Mouse (Mus musculus): Measurements from ENCODE around the gene Slc25a19.

Gene Slc25a19

DNA sequence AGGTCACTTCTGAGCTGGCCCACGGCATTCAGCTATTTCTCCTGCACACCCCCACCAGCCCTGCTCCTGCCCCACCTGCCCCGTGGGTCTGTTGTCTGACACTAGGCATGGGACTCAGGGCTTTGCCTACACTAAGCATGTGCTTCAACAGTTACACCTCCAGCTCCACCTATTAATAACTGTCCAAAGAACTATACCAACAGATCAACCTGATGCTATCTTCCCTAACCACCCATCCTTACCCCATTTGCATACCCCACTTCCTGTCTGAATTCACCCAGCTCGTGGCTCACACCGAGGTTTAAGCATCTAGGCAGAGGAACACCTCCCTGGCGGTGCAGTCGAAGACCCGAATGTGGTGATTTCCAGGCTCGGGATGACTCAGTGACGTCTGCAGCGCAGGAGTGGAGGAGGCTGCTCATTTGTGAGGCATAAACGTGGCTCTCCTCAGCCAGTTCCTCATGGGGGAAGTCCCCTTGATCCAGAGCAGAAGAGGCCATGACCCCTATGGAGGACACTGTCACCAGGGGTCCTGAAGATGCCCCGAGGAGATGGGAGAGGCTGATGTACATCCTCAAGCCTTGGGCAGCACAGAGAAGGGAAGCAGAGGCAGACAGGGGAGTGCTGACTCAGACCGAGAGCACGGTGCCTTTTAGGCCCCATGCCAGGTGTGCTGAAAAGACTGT lies 13.0 kb upstream of the Slc25a19 start:
- DNase-seq, result no peak

DNA sequence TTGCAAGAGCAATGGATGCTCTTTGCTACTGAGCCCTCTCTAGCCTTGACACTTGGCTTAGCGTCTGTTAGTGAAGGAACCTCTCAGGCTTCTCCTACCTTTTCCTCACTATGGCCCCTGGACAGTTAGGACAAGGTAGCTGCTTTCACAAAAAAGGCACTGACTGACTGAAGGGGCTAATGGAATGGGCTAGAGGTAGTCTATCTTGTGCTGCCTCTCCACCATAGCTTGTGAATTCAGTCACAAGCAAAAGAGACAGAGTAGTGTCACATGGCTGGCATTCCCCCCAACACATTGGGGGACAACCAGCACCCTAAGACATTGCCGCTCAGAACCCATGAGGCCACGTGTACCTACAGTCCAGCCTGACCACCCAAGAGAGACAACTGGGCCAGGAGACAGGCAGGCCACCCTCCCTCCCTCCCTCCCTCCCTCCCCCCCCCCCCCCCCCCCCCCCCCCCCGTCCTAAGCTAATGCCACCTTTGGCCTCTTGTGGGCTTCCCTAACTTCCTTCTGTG lies 12.3 kb upstream of the Slc25a19 start:
- no peak for DNase-seq

DNA sequence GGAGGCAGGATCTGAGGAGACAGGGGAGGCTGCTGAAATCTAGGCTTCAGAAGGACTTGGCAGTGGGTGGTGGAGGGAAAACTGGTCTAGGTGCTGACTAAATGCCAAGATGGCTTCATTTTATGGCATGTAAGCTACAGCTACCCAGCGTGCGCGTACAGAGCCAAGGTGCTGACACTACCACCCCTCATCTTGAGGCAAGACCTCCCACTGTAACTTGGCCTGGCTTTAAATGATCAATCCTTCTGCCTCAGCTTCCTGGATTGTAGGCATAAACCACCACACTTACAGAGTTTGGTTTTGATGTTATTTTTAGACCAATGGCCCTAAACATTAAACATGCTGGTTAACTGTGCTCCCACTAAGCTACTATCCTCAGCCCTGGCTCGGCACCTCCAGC lies 11.4 kb upstream of the Slc25a19 start:
- no peak for DNase-seq

- DNase-seq, result peak; percentile 36
Measured at GRCm38 (mm10) chr11:115638498-115639409, 10.7 kb upstream of the Slc25a19 start.

GRCm38 (mm10) chr11:115636960-115637359 lies 8.9 kb upstream of the Slc25a19 start:
- no peak for DNase-seq

DNA sequence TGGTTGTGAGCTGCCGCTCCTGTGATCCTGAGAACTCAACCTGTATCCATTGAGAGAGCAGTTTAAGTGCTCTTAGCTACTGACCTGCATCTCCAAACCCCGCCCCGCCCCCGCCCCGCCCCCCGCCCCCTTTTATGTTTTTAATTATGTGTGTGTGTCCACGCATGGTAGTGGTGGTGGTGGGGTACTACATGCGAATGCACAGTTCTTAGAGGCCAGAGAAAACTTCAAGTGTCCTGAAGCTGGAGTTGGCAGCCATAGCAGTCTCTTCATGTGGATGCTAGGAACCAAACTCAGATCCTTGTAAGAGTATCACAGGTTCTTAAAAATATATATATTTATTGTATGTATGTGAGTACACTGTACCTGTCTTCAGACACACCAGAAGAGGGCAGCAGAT lies 7.4 kb upstream of the Slc25a19 start:
- DNase-seq, result no peak

DNA sequence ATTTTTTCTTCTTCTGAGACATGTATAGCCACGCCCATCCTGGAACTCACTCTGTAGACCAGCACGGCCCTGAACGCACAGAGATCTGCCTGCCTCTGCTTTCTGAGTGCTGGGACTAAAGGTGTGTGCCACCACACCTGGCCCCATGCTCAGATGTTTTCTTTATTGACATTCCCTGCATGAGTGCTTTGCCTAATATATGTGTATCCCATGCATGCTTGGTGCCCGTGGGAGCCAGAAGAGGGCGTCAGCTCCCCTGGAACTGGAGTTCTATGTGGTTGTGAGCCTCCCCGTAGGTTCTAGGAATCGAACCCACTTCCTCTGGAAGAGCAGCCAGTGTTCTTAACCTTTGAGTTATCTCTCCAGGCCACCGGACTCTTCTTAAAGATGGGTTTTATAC lies 6.9 kb upstream of the Slc25a19 start:
- no peak for DNase-seq

GRCm38 (mm10) chr11:115634109-115634508 lies 6.0 kb upstream of the Slc25a19 start:
- DNase-seq, result no peak

DNA sequence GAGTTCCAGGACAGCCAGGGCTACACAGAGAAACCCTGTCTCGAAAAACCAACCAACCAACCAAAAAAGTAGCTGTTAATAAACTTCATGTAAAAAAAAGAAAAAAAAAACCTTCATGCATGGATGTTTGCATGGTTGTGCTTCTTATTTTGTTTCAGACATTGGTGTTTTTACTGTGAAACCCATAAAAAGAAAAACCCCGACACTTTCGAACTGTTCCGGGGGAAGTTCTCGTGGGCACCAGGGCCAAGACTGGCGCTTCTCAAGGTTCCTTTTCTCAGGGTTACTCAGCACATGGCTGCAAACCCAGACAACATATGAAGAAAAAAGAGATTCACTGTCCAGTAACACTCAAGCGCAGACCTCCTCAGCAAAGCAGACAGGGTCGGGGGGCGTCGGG lies 4.8 kb upstream of the Slc25a19 start:
- no peak for DNase-seq

DNA sequence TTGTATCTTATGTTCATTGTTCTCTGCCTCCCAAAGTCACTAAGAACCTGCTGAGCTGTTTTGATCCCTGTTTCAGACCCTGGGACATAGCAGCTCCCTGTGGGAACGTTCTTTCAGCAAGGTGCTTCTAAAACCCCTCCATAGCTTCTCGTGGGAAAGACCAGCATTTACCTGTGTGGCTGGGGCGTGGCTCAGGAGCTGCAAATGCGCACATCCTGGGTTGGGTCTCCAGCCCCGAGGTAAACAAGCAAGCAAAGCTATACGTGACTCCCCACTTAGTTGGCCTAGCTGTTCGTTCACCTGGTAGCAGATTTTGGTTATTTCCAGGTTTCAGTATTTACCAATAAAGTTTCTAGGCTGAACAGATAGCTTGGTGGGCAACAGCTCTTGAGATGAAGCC lies 4.2 kb upstream of the Slc25a19 start:
- DNase-seq, result no peak

DNA sequence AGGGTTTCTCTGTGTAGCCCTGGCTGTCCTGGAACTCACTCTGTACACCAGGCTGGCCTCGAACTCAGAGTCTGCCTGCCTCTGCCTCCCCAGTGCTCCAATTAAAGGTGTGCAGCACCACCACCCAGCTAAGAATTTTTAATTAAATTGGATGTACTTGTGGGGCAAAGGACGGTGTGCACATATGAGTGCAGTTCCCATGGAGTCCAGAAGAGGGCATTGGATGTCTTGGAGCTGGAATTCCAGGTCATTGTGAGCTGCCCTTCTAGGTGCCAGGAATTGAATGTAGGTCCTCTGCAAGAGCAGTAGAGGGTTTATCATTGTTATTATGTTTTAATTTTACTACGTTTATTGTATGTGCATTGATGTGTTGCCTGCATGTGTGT lies 3.4 kb upstream of the Slc25a19 start:
- DNase-seq, result peak; percentile 68

DNA sequence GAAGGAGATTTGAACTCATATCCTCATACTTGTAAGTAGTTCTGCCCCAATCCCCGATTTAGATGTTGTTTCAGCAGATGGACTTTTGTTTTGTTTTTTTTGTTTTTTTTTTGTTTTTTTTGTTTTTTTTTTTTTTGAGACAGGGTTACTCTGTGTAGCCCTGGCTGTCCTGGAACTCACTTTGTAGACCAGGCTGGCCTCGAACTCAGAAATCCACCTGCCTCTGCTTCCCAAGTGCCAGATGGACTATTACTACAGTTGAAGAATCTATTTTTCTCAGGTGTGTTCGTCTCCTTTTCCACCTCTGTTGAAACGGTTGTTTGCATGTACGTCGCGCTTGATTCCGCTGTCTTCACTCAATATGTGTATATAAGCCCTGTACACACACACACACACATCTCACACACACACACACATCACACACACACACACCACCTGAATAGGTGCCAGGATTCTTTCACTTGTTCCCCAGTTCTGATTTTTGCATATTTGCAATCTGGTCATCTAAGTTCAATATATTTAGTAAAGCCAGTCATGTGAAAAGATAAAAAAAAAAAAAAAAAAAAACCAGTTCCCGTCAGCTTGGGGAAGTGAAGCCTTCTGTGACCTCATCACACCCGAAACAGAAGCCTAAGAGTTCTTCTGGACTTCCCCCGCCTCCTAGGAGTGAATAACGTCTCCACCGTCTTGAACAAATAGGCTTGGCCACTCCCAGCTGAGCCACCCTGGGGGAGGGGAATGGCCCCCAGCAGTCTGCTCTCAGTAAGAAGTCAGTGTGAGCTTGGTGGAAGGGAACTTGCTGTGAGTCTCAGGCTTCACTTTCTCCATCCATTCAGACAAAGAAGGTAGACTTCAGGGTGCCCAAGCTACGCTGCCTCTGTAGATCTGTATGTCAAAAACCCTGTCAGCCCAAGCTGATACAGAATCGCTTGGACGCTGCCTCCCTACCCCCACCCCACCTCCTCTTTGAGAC lies 2.7 kb upstream of the Slc25a19 start:
- peak; percentile 57 for DNase-seq

DNA sequence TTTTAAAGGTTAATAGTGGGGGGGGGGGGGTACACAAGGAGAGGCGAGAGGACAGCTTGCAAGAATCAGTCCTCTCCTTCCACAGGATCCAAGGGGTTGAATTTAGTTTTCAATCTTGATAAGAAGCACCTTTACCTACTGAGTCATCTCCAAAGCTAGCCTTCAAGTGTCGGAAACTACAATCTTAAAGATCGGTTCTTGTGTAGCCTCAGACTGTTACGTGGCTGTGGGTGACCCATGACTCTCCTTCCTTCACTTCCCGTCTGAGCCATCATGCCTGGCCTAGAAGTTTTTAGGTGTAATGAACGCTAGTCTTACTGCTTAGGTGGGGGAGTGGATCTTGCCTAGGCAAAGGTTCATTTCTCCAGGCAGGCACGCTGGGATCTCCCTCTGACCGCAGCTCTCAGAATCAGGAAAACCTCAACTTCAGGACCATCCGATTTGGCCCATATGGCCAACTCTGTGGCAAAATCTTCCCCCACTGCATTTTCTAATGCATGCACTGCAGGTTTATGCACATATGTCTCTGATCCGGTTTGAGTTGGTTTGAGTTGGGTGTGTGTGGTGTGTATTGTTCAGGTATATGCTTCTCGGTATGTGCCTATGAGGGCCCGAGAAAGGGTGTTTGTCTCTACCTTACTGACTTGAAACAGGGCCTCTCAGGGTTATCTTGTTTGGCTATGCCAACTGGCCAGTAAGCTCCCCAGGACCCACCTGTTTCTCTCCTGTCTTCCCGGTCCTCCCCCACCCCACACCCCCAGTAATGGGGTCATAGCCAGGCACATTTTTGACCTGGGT lies 1.8 kb upstream of the Slc25a19 start:
- DNase-seq, result no peak

GRCm38 (mm10) chr11:115628465-115629101 lies 488 bp upstream of the Slc25a19 start:
- no peak for DNase-seq

- DNase-seq, result no peak
Measured at GRCm38 (mm10) chr11:115626824-115627616, 1.1 kb downstream of the Slc25a19 start.

DNA sequence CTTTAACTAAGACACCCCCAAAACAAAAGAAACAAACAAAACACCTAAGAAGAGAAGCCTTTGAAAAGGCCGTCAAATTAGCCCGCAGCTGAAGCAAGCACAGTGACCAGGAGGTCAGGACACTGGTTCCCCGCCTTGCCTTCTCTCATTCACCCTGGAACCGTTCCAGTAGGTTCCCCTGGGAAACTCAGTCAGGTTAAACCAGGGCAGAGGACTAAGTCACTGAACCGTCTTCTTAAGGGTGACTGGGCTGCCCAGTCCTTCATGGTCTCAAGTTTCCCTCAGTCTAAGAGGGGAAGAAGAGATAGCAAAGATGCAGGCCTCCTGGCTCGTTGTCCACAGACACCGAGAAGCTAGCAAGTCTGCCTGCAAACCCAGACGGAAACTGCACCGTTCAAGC lies 2.2 kb downstream of the Slc25a19 start:
- no peak for DNase-seq

GRCm38 (mm10) chr11:115623487-115624070 lies 4.5 kb downstream of the Slc25a19 start:
- no peak for DNase-seq

- DNase-seq, result no peak
Measured at GRCm38 (mm10) chr11:115619949-115620348, 8.1 kb downstream of the Slc25a19 start.

DNA sequence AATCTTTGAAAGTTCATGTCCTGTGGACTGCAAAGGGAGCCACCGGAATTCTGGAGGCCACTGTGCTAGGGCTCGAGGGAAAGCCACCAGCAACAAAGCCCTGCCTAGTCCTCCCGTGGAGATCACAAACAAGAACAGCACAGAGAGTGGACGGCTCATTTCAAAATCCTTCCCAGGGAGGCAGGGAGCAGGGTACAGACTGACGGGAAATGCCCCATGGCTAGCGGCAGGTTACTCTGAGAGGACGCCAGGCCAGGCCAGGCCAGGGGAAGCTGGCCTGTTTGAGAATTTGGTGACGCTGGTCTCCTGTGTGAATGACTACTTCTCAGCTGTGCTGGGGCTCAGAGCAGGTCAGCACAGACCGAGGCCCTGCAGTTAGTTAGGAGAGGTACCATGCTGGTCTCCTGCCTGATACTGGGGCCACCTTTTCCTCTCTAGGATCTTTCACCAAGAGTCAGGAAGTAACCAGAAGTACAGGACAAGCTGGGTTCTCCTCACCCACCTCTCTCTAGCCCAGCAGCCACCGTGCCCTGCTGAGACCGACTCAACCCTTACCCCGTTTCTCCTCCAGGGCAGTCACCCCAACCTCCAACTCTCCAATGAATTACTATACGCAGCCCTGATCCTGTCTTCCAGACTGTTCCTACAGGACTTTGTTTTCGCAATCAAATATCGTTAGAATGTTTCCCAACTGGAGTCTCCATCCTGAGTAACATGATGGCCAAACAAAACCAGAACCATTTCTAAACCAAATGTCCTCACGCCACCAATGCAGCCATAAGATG lies 9.2 kb downstream of the Slc25a19 start:
- no peak for DNase-seq

All from lung, postnatal 14 days (tissue).